Mouse (Mus musculus) ES-Bruce4 (cell line): ENCODE data around the gene Ruvbl1. TPM values are rescaled to one million over a fixed set of nuclear protein-coding genes. Genes with fewer than 3 reads are reported as not detected.

Experiments
- H3K27ac ChIP-seq: 2 replicates; pipeline ENCODE4 v1.5.1; 2012; ENCODE audit warnings: low read length, inconsistent platforms; ENCODE audit not compliant: insufficient read depth
- H3K27me3 ChIP-seq: 2 replicates; pipeline ENCODE4 v1.6.1; 2012; ENCODE audit warnings: mild to moderate bottlenecking, low read length, inconsistent platforms; ENCODE audit not compliant: control insufficient read depth, poor library complexity, insufficient read depth, severe bottlenecking
- H3K36me3 ChIP-seq: 2 replicates; pipeline ENCODE4 v1.6.1; 2012; ENCODE audit warnings: inconsistent platforms, mild to moderate bottlenecking, low read length, moderate library complexity; ENCODE audit not compliant: control insufficient read depth, poor library complexity, insufficient read depth, severe bottlenecking
- H3K4me1 ChIP-seq: one replicate; pipeline ENCODE4 v1.8.1; 2011; ENCODE audit warnings: low read length; ENCODE audit not compliant: control insufficient read depth, insufficient read depth
- H3K4me3 ChIP-seq: 2 replicates; pipeline ENCODE4 v1.5.1; 2011; ENCODE audit warnings: low read depth, mild to moderate bottlenecking, low read length
- H3K9ac ChIP-seq: 2 replicates; pipeline ENCODE4 v1.6.1; 2012; ENCODE audit warnings: low read depth, mild to moderate bottlenecking, inconsistent platforms; ENCODE audit not compliant: poor library complexity, severe bottlenecking
- H3K9me3 ChIP-seq: replicated peaks from 2 replicates; pipeline ENCODE4 v1.6.1; 2012; ENCODE audit warnings: mild to moderate bottlenecking, low read length, inconsistent platforms; ENCODE audit not compliant: control insufficient read depth, poor library complexity, insufficient read depth, severe bottlenecking
- CTCF ChIP-seq: IDR thresholded peaks from one replicate; pipeline ENCODE4 v1.8.1; 2011; ENCODE audit warnings: low read depth, low read length
- EP300 ChIP-seq: IDR thresholded peaks from 2 replicates; pipeline ENCODE4 v1.6.1; 2011; ENCODE audit warnings: low read depth, low read length; ENCODE audit not compliant: insufficient read depth
- POLR2A ChIP-seq: IDR thresholded peaks from one replicate; pipeline ENCODE4 v1.8.1; 2011; ENCODE audit warnings: low read length; ENCODE audit not compliant: insufficient read depth
- polyA plus RNA-seq: library from polyadenylated mRNA; stranded (reverse); fragments of >200 nt; gene quantifications from 2 replicates; pipeline ENCODE4 v1.2.4, GENCODE M21; 2011; ENCODE audit warnings: low read depth; ENCODE audit not compliant: missing spikeins, insufficient read depth, insufficient read length

Gene Ruvbl1
- polyA plus RNA-seq, 1 experiment = 102 TPM

DNA sequence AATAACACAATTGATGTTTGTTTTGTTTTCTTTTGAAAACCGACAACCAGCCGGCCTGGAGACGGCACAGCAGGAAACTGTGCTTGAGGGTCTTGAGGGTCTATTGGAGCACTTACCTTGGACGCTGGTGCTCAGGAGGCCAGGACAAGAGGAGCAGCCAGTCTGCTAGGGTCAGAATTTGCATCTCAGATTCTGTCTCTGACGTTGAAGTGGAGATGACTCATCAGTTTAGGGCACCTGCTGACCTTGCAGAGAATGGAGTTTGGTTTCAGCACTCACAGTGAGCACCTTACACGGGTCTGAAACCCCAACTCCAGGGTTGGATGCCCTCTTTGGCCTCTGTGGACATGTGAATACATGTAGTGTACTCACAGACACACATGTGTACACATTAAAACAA lies 4.7 kb downstream of the Ruvbl1 start:
- no peaks in the 10 kb centered on the region for H3K9me3 ChIP-seq
- TF ChIP-seq CTCF = no peak
- TF ChIP-seq EP300 = no peak
- peaks cover 11% of the 10 kb centered on the region for H3K36me3 ChIP-seq
- no peaks in the 10 kb centered on the region for H3K27me3 ChIP-seq
- no peak overlapping the region for H3K9ac ChIP-seq
- H3K4me3 ChIP-seq = no peak overlapping the region
- H3K4me1 ChIP-seq = peaks cover 6% of the 10 kb centered on the region
- peak overlapping the region; percentile 40; the same call in 1 of the 2 replicates for H3K27ac ChIP-seq

DNA sequence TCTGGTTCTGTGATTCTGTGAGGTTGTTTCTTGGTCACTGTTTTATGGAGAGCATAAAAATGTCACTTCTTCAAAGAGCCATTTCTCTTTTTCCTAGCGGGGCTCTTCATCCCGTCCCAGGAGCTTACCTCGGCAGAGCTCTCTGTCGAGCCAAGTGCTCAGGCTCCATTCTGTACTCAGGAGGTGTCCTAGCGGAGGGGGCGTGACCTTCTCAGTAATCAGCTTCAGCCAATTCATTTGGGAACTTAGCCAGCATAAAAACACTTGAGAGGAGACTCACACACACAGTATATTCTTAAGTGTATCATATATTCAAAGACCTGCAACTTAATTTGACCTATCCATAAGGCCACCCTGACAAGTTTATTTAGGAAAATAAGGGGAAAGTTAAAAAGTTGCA lies 15.2 kb downstream of the Ruvbl1 start:
- H3K4me3 ChIP-seq = no peak overlapping the region
- H3K9me3 ChIP-seq = no peaks in the 10 kb centered on the region
- H3K36me3 ChIP-seq = peaks cover 50% of the 10 kb centered on the region
- no peaks in the 10 kb centered on the region for H3K27me3 ChIP-seq
- H3K9ac ChIP-seq = no peak overlapping the region
- no peak overlapping the region for H3K27ac ChIP-seq
- TF ChIP-seq CTCF (no peak), POLR2A (no peak), EP300 (no peak)
- peaks cover 10% of the 10 kb centered on the region for H3K4me1 ChIP-seq

DNA sequence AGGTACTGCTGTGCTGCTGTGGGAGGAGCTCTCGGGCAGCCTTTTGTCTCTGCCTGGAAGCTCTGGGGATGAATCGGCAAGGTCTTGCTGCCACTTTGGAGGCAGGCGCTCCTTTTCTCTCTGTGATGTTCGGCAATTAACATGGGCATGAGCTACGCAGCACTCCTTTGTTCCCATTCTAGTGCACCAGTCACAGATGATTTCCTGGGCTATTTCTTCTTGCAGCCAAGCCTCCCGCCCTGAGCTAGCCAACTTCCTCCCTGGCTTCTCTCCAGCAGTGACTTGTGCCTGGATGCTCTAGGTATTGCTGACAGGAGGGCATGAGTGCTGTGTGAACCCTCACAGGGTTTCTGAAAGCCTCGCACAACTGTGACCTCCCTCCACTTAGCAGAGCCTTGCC lies 17.9 kb downstream of the Ruvbl1 start:
- Histone ChIP-seq H3K4me1 (peaks cover 10% of the 10 kb centered on the region), H3K36me3 (peaks cover 50% of the 10 kb centered on the region), H3K9ac (no peak overlapping the region), H3K9me3 (no peaks in the 10 kb centered on the region), H3K27me3 (no peaks in the 10 kb centered on the region), H3K4me3 (no peak overlapping the region), H3K27ac (0 out of 2 replicates have a peak overlapping the region, but pooled peaks have one; percentile 6)
- TF ChIP-seq CTCF = no peak
- TF ChIP-seq POLR2A = no peak
- TF ChIP-seq EP300 = peak; percentile 83

- Histone ChIP-seq H3K9ac (no peak overlapping the region), H3K4me3 (no peak overlapping the region), H3K4me1 (peaks cover 10% of the 10 kb centered on the region), H3K27ac (no peak overlapping the region), H3K27me3 (no peaks in the 10 kb centered on the region), H3K9me3 (no peaks in the 10 kb centered on the region), H3K36me3 (peaks cover 43% of the 10 kb centered on the region)
- TF ChIP-seq POLR2A (no peak), CTCF (no peak)
Measured at GRCm38 (mm10) chr6:88483913-88484312, 18.7 kb downstream of the Ruvbl1 start.

DNA sequence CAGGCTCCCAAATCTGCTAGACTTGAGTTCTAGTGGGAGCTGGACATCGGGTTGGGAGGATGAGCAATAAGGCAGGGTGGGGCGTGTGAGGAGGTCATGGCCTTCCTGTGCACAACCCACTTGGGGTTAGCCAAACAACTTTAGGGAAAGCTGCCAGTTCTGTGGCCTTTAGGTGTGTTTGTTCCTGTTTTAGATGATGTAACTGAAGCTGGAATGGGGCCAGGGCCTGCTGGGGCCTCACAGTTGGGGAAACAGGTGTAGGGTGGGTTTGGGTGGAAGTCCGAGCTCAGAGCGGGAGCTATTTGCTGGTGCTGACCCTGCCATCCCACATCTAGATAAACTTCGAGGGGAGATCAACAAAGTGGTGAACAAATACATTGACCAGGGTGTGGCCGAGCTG lies 20.2 kb downstream of the Ruvbl1 start:
- Histone ChIP-seq H3K9ac (no peak overlapping the region), H3K27ac (no peak overlapping the region), H3K9me3 (no peaks in the 10 kb centered on the region), H3K4me1 (peaks cover 10% of the 10 kb centered on the region), H3K27me3 (no peaks in the 10 kb centered on the region), H3K36me3 (peaks cover 34% of the 10 kb centered on the region), H3K4me3 (no peak overlapping the region)
- TF ChIP-seq EP300 = no peak
- TF ChIP-seq CTCF = no peak
- no peak for TF ChIP-seq POLR2A

- Histone ChIP-seq H3K27me3 (no peaks in the 10 kb centered on the region), H3K27ac (no peak overlapping the region), H3K4me1 (peaks cover 10% of the 10 kb centered on the region), H3K9me3 (no peaks in the 10 kb centered on the region), H3K9ac (no peak overlapping the region), H3K4me3 (no peak overlapping the region), H3K36me3 (peaks cover 29% of the 10 kb centered on the region)
- TF ChIP-seq CTCF (peak; percentile 27), POLR2A (no peak)
Measured at GRCm38 (mm10) chr6:88486893-88487292, 21.7 kb downstream of the Ruvbl1 start.

- H3K27ac ChIP-seq = no peak overlapping the region
- no peaks in the 10 kb centered on the region for H3K27me3 ChIP-seq
- H3K9me3 ChIP-seq = no peaks in the 10 kb centered on the region
- H3K9ac ChIP-seq = no peak overlapping the region
- TF ChIP-seq CTCF (no peak), POLR2A (no peak), EP300 (no peak)
- peaks cover 22% of the 10 kb centered on the region for H3K36me3 ChIP-seq
- H3K4me1 ChIP-seq = peaks cover 4% of the 10 kb centered on the region
- H3K4me3 ChIP-seq = no peak overlapping the region
Measured at GRCm38 (mm10) chr6:88489026-88489425, 23.8 kb downstream of the Ruvbl1 start.
